Mouse (Mus musculus) left cerebral cortex, postnatal 36 days (tissue): Measurements from ENCODE around the gene Fbxl19. TPM values are rescaled to one million over a fixed set of nuclear protein-coding genes. Genes with fewer than 3 reads are reported as not detected.
A peak's percentile ranks its signal among the peaks of the same experiment; 100 is the strongest.

Source experiments
- DNase-seq, 2 experiments: peaks; one replicate each; pipeline ENCODE4 v3.0.0; 2021 to 2022; ENCODE audit warnings: low spot score in 2 of 2, mixed read lengths in 1 of 2
- intact Hi-C: fragments of 180-260 bp; cut with DNase I; formaldehyde crosslinking; loops from one replicate; pipeline ENCODE4 v1.15.1; 2025
- total RNA-seq, 2 experiments: library from RNA; stranded (reverse); gene quantifications; 2 replicates each; pipeline ENCODE4 v1.2.3; 2021

Fbxl19 gene
- 10 to 100 TPM; 73.2 to 84.6 TPM for total RNA-seq

GRCm38 (mm10) chr7:127744366-127745045 lies at the start of gene Fbxl19:
TSS of gene Fbxl19 (plus strand) at chr7:127744543.
- peak in 1 of 2 experiments; percentile 70 for DNase-seq
- intact Hi-C loops = loop anchor here (1.0 to 5.0 kb wide), 3 partner anchors 33 to 67 kb away; partner anchors contain the start of gene Bcl7c

GRCm38 (mm10) chr7:127698986-127699385 lies 45.4 kb upstream of the Fbxl19 start:
- DNase-seq = no peak
- intact Hi-C loops = no loop called here

- DNase-seq = no peak
- intact Hi-C loops = no loop called here
Observed at GRCm38 (mm10) chr7:127700712-127701331, 43.5 kb upstream of the Fbxl19 start.

- DNase-seq = no peak
- intact Hi-C loops = no loop called here
Observed at GRCm38 (mm10) chr7:127703561-127704178, 40.7 kb upstream of the Fbxl19 start.

GRCm38 (mm10) chr7:127704598-127704997 lies 39.7 kb upstream of the Fbxl19 start:
- DNase-seq = no peak
- intact Hi-C loops = no loop called here

- no peak for DNase-seq
- intact Hi-C loops = loop anchor here (5.0 kb wide), 1 partner anchor 37 kb away; the partner anchor contains the start of gene Fbxl19
Observed at GRCm38 (mm10) chr7:127705706-127706105, 38.6 kb upstream of the Fbxl19 start.

DNA sequence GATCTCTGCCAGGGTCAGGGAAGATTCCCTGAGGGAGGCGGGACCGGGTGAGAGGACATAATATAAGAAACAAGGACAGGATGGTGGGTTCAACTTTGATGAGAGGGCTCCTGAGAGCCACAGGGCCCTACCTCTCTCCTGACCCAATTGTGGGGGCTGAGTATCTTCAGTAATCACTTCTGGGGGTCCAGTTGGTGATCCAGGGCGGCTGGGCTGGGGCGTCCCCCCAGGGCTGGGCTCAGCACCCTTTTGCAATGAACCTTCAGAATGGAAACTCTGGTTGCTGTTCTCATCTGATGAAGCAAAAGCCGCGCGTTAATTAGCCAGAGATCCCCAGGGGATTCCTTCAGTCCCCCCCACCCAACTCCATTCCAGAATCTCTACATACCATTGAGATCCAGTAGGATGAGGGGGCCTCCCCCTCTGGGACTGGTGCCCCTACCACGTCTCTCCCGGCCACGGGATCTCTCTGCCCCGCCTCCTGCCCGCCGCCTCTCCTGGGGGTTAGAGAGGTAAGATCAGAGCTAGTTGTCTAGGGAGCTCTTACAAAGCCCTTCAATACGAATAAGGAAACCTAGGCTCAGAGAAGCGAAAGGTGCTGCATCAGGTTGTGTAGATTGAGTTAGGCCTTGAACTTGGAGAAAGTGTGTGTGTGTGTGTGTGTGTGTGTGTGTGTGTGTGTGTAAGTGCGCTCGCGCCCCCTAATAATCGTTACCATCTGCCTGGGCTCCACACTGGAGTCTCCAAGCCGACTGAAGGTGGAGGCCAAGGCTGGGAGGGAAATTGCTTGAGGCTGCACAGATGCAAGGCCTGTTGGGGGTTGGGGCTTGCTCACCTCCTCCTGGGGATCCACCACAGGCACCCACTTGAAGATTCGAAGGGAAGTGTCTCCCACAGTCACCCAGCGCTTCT lies 37.0 kb upstream of the Fbxl19 start:
- intact Hi-C loops = loop anchor here (5.0 kb wide), 1 partner anchor 35 kb away; the partner anchor contains the start of gene Fbxl19
- DNase-seq = no peak

- no peak for DNase-seq
Observed at GRCm38 (mm10) chr7:127707957-127708206, 36.5 kb upstream of the Fbxl19 start.

DNA sequence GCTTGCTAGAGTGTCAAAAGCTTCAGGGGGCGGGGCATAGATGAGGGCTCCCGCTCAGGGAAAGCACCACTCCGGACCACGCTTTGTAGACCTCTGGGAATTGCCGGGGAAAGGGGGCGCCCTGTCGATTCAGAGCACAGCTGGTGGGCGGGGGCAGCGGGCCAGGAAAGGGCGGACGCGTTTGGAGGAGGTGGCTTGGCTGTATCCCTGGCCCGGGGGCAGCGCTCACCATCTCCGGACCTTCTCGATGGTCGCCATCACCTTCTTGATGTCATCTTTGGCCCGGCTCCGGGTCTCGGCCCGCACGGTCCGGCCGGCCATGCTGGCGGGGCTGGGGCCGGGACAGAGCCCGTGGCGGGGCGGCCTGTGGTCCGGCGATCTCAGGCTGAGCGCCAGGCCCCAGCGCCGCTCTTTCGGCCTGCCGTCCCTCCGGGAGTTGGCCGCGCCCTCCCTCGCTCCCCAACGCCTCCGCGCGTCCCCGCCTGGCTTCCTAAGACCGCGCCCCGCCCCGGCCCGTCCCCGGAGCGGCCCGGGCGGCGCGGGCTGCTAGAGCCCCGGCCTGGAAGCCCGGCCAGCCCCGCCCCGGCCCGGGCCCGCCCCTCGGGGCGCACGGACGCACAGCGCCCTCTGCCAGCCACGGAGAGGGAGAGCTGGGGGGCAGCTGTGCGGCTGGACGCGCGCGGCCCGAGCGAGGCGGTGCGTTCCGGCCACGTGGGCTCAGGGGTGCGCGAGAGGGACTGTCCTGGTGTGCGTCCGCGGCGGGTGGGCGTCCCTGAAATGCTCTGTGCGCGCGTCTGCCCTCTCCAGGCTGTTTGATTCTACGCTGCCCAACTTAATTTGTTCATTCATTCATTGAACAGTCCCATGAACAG lies 35.9 kb upstream of the Fbxl19 start, which contains the start of gene Bcl7c:
Gene Bcl7c (minus strand): TSS at position 727 of the 872 bp plus-strand sequence.
- intact Hi-C loops = loop anchor here (2.0 to 5.0 kb wide), 2 partner anchors 34 kb away; partner anchors contain the start of gene Fbxl19
- peak; percentile 85 to 88 for DNase-seq

More at GRCm38 (mm10) chr7:127707957-127708206, 36.5 kb upstream of the Fbxl19 start:
- intact Hi-C loops = loop anchor here (2.0 to 5.0 kb wide), 2 partner anchors 33 to 34 kb away; partner anchors contain the start of gene Fbxl19

DNA sequence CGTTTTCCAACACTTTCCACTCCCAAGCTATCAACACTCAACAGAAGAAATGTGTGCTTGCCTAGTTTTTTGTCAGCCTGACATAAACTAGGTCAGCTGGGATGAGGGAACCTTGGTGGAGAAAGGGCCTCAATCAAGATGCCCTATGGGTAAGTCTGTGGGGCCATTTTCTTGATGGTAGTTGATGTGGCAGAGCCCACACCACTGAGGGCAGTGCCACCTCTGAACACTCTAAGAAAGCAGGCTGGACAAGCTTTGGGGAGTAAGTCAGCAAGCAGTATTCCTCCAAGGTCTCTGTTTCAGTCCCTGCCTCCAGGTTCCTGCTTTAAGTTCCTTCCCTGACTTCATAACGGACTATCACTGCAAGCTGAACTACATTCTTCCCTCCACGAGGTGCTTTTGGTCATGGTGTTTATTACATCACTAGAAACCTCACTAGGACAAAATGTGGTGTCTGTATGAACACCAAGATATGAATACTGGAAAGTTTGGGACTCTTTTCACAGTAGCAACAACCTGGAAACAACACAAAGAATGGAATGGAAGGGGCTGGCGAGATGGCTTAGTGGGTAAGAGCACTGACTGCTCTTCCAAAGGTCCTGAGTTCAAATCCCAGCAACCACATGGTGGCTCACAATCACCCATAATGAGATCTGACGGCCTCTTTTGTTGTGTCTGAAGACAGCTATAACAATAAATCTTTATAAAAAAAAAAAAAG lies 34.9 kb upstream of the Fbxl19 start:
- intact Hi-C loops = loop anchor here (2.0 to 5.0 kb wide), 2 partner anchors 33 to 35 kb away; partner anchors contain the start of gene Fbxl19
- DNase-seq = no peak

GRCm38 (mm10) chr7:127711031-127711430 lies 33.3 kb upstream of the Fbxl19 start:
- no peak for DNase-seq
- intact Hi-C loops = no loop called here

DNA sequence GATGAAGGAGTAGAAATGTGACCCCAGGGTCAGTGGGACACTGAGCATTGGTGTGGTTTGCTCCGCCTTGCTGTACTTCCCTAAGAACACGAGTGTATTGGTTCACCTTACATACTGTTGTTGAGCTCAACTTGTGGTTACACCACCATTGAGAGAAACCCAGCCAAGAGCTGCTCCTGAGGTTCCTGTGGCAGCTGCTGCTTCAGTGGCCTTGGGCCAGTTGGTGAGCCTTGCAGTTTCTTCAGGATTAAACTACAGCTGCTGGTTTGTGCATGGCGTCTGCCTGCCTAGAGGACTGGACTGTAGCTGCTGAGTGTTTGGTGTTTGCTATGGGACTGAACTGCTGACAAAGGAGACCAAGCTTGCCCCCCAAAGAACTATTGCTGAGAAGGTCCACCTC lies 32.9 kb upstream of the Fbxl19 start:
- intact Hi-C loops = no loop called here
- DNase-seq = no peak

DNA sequence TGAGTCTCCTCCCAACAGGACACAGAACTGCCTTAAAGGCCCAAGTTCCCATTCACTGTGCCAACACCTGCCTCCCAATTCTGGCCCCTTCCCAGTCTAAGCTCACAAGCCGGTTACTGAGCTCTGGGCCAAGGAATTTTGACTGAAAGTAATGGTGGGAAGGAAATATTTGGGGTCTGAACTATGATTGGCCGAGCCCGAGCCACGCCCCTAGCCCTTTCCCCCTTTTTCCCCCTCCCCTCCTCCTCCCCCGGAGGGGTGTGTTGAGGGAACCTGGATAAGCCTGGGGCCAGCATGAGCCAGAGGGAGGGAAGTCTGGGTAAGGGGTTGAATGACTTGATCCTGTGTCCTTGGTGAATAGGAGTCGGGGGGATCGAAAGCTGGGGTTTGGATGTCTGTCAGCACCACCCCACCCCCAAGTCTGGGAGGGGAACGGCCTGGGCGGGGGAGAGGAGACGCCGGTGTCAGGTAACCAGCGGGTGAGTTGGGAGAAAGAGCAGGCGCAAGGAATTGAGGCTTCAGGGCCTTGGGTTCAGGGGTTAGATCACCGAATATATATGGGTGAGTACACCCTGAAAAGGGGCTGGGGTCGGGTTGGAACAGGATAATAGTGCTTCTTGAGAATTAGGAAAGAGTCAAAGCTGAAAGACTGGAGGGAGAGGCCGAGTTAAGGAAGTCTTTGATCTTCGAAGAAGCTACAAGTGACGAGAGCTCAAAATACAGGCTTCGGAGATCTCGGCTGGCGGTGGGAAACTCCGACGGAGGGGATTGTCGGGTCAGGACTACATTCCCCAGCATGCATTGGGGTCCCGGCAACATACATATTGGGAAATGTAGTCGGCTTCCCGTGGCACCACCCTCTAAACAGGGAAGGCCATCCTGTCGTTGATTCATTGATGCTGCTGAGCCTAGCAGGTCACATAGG lies 31.6 kb upstream of the Fbxl19 start, which contains the start of gene Ctf1:
Gene Ctf1 (plus strand): TSS at position 276 of the 925 bp plus-strand sequence.
- intact Hi-C loops = no loop called here

DNA sequence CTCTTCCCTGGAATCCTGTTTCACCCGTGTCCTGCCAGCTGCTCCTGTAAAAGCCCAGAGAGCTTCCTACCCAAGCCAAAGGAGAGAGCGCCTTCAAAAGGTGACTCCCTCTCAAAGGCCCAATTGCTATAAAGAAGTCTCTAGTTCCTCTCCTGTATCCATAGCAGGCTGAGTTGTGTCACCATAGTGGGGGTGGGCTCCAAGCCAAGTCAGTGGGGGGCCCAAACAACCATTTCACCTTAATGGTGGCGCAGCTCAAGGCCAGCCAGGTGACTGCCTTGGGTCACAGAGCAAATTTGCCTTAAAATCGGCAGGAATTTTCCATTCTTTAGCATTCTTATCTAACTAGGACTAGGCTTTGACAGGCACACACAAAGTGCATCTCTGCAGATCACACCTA lies 29.5 kb upstream of the Fbxl19 start:
- intact Hi-C loops = no loop called here
- no peak for DNase-seq

More for the DNA sequence above, 31.6 kb upstream of the Fbxl19 start, which contains the start of gene Ctf1:
- DNase-seq = peak; percentile 52 to 64

- DNase-seq = peak; percentile 63 to 70
- intact Hi-C loops = no loop called here
Observed at GRCm38 (mm10) chr7:127716992-127717391, 27.4 kb upstream of the Fbxl19 start.

- no peak for DNase-seq
- intact Hi-C loops = no loop called here
Observed at GRCm38 (mm10) chr7:127718339-127718738, 26.0 kb upstream of the Fbxl19 start.

GRCm38 (mm10) chr7:127719258-127719657 lies 25.1 kb upstream of the Fbxl19 start:
- intact Hi-C loops = no loop called here

More at GRCm38 (mm10) chr7:127719258-127719657, 25.1 kb upstream of the Fbxl19 start:
- DNase-seq = no peak
